Mouse (Mus musculus) C2C12 (cell line): ENCODE data around the gene P2rx1.

ENCODE experiments used
- CTCF ChIP-seq: IDR thresholded peaks from one replicate; pipeline ENCODE4 v1.5.1; 2011; ENCODE audit not compliant: control insufficient read depth, insufficient read depth, insufficient read length
- MAX ChIP-seq: IDR thresholded peaks from one replicate; pipeline ENCODE4 v1.6.1; 2011; ENCODE audit warnings: mild to moderate bottlenecking, control low read depth
- MYOD1 ChIP-seq: IDR thresholded peaks from one replicate; pipeline ENCODE4 v1.6.1; 2011; ENCODE audit warnings: low read depth; ENCODE audit not compliant: control insufficient read depth, insufficient read length
- MYOG ChIP-seq: IDR thresholded peaks from one replicate; pipeline ENCODE4 v1.6.1; 2011; ENCODE audit not compliant: control insufficient read depth, insufficient read length; ENCODE audit errors: extremely low read depth
- USF1 ChIP-seq: IDR thresholded peaks from one replicate; pipeline ENCODE4 v1.6.1; 2011; ENCODE audit warnings: low read depth, mild to moderate bottlenecking, control low read depth, moderate library complexity

DNA sequence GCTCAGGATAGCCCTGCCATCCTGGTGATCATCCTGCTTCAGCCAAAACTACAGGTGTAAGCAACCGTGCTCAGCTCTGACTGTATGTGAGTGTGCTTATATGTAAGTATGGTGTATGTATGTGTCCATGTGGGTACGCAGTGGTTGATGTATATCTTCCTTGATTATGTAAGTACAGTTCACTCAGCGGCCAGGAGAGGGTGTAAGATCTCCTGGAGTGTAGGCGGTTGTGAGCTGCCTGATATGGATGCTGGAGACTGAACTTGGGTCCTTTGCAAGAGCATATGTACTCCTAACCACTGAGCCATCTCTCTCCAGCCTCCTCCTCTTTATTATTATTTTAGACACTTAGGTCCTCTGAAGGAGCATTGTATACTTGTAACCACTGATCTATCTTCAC, 45.9 kb downstream of the P2rx1 start:
- TF ChIP-seq CTCF (no peak), MAX (no peak), MYOG (no peak), MYOD1 (no peak), USF1 (no peak)
